ENCODE assay signal across 8 mouse cellular contexts in genomic region chr4:119338861-119339361, GRCm38 (mm10). TPM values are rescaled to one million over a fixed set of nuclear protein-coding genes. Genes with fewer than 3 reads are reported as not detected.
DNase-seq lines count a peak whose midpoint lies in the region; ATAC-seq lines count a peak whose summit lies in the region.

No protein-coding gene starts in this region.

- H3K9ac ChIP-seq in heart, embryonic 12.5 days, result no peak overlapping the region; the same call in 1 of the 2 replicates
- H3K9ac ChIP-seq in forebrain, embryonic 12.5 days, result no peak overlapping the region

- ATAC-seq in heart, embryonic 12.5 days (ENCODE audit: insufficient number of reproducible peaks, low FRiP score), result peak; percentile 36; the same call in 1 of the 2 replicates
- ATAC-seq in forebrain, embryonic 12.5 days (ENCODE audit: low FRiP score), result peak; percentile 91

- DNase-seq in heart, postnatal 25 days (ENCODE audit: low spot score), result no peak
- peak; percentile 26 for DNase-seq in c-Kit-positive CD71-positive TER-119-positive erythroid progenitor cells, embryonic 14.5 days (ENCODE audit: low spot score)
- peak; percentile 73 for DNase-seq in induced T-regulatory cell, adult 2 months (ENCODE audit: low read depth)
- DNase-seq in left cerebral cortex, postnatal 36 days (ENCODE audit: low spot score in 2 of 2), result peak; percentile 16 to 20
- DNase-seq in mesoderm, embryonic 11.5 days (ENCODE audit: low read depth, low spot score), result peak; percentile 66
- DNase-seq in right cerebral cortex, postnatal 4 days, result peak; percentile 69

- no peak overlapping the region for H3K27ac ChIP-seq in heart, embryonic 12.5 days (ENCODE audit: poor library complexity, severe bottlenecking)
- peak overlapping the region; percentile 76 for H3K27ac ChIP-seq in forebrain, embryonic 12.5 days

- H3K4me1 ChIP-seq in heart, embryonic 12.5 days (replicated peaks), result no peaks in the 10 kb centered on the region
- peaks cover 15% of the 10 kb centered on the region for H3K4me1 ChIP-seq in forebrain, embryonic 12.5 days

- intact Hi-C loops in heart, postnatal 25 days (cut with DNase I), result loop anchor here (2.0 kb wide), 1 partner anchor 92 kb away; no protein-coding TSS in a partner anchor
- intact Hi-C loops in left cerebral cortex, postnatal 36 days (cut with DNase I), result no loop called here

- no peaks in the 10 kb centered on the region for H3K27me3 ChIP-seq in heart, embryonic 12.5 days (replicated peaks)
- H3K27me3 ChIP-seq in forebrain, embryonic 12.5 days, result no peaks in the 10 kb centered on the region

- H3K4me3 ChIP-seq in heart, embryonic 12.5 days, result no peak overlapping the region
- H3K4me3 ChIP-seq in forebrain, embryonic 12.5 days (replicated peaks), result no peak overlapping the region

- H3K36me3 ChIP-seq in heart, embryonic 12.5 days, result no peaks in the 10 kb centered on the region
- H3K36me3 ChIP-seq in forebrain, embryonic 12.5 days (replicated peaks), result no peaks in the 10 kb centered on the region

- H3K9me3 ChIP-seq in heart, embryonic 12.5 days (replicated peaks), result no peaks in the 10 kb centered on the region
- no peaks in the 10 kb centered on the region for H3K9me3 ChIP-seq in forebrain, embryonic 12.5 days

- 5% methylated on average over 10 of the region's 10 CpGs for WGBS in heart, embryonic 12.5 days
- 2% methylated on average over 10 of the region's 10 CpGs for WGBS in forebrain, embryonic 12.5 days

- peak overlapping the region; percentile 39; the same call in 1 of the 2 replicates for H3K4me2 ChIP-seq in heart, embryonic 12.5 days
- H3K4me2 ChIP-seq in forebrain, embryonic 12.5 days, result peak overlapping the region; percentile 36

RNA-seq across cellular contexts. Expression of gene Ppih, which starts 18.6 kb away (rescaled TPM):
- 58.1 and 58.5 TPM in 2 replicates for polyA plus RNA-seq in heart, embryonic 12.5 days (2016; fragmentation: Nextera tagmentation; extraction: Ambion mirVana)
- 10 to 100 TPM; 10.3 to 11.1 TPM for total RNA-seq in heart, postnatal 25 days (2021)
- 117 and 118 TPM in 2 replicates for polyA plus RNA-seq in forebrain, embryonic 12.5 days (2016; fragmentation: Nextera tagmentation; extraction: Ambion mirVana)
- total RNA-seq in left cerebral cortex, postnatal 36 days (2021), result 10 to 100 TPM; 15.2 to 16.2 TPM

RNA-seq across cellular contexts. Expression of gene Ybx1, which starts 44.5 kb away (rescaled TPM):
- polyA plus RNA-seq in heart, embryonic 12.5 days (2016; fragmentation: Nextera tagmentation; extraction: Ambion mirVana), result 851 and 903 TPM in 2 replicates
- total RNA-seq in heart, postnatal 25 days (2021), result 100 to 1,000 TPM; 786 to 800 TPM
- 1,255 and 1,318 TPM in 2 replicates for polyA plus RNA-seq in forebrain, embryonic 12.5 days (2016; fragmentation: Nextera tagmentation; extraction: Ambion mirVana)
- total RNA-seq in left cerebral cortex, postnatal 36 days (2021), result 100 to 1,000 TPM; 211 to 212 TPM
